Mouse (Mus musculus): Measurements from ENCODE around the gene Rnf222. TPM values are rescaled to one million over a fixed set of nuclear protein-coding genes. Genes with fewer than 3 reads are reported as not detected.

The Rnf222 gene
- polyA plus RNA-seq, 1 experiment from 2014 or later: 5.8 TPM

DNA sequence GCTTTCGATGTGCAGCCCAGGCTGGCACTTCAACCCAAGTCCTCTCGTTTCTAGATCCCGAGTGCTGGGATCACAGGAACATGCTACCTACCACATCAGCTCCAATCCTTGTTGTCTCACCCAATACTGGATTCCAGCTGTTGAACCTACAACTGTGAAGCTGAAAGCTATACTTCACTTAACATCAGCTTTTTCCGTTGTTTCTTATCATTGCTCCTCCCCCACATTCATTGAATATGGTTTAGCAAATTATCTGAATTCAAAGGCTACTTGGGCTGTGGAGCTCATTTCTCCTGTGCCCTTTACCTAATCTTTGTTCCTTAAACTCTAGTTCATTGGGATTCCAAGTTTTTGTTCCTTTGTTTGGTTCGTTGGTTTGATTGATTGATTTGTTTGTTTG is 9.5 kb upstream of the Rnf222 start:
- H3K9me3 ChIP-seq (ENCODE audit: control insufficient read depth, low read length): no peaks in the 10 kb centered on the region
- WGBS: 74% methylated on average over 5 of the region's 5 CpGs
- no peak for DNase-seq (ENCODE audit: low spot score)
- H3K27ac ChIP-seq (replicated peaks): no peak overlapping the region
- no peak overlapping the region for H3K4me3 ChIP-seq (ENCODE audit: low read depth, low read length)
- no peaks in the 10 kb centered on the region for H3K36me3 ChIP-seq (ENCODE audit: control insufficient read depth, insufficient read depth, low read length)
- TF ChIP-seq CTCF (IDR thresholded peaks at IDR 0.05; ENCODE audit: low read depth) (no peak), EP300 (optimal IDR thresholded peaks at IDR 0.05) (no peak)
- no peak for ATAC-seq (ENCODE audit: low FRiP score, low TSS enrichment)
- no peaks in the 10 kb centered on the region for H3K4me1 ChIP-seq (replicated peaks; ENCODE audit: control insufficient read depth, insufficient read depth)
- H3K9ac ChIP-seq (ENCODE audit: low read length): no peak overlapping the region
- no peak overlapping the region for H3K4me2 ChIP-seq (replicated peaks; ENCODE audit: low read depth)
- H3K27me3 ChIP-seq (ENCODE audit: control insufficient read depth, insufficient read depth, low read length): no peaks in the 10 kb centered on the region

DNA sequence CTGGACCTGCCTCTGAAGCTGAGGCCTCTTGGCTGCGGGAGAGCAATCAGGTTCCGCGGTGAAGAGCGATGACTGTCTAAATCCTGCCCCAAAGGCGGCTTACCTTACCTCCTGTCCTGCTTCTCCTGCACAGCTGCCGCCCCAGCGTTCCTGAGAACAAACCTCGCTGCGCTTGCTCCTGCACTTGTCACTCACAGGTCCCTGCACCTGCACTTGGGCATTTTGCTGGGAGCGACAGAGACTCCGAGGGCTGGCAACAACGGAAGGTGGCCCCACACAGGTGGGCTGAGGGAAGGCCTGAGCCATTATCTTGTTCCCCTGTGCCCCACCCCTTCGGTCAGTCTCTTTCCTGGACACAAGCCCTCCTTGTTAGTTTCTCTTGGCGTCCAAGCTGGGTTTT is 6.2 kb upstream of the Rnf222 start:
- no peaks in the 10 kb centered on the region for H3K27me3 ChIP-seq (ENCODE audit: control insufficient read depth, insufficient read depth, low read length)
- H3K4me2 ChIP-seq (replicated peaks; ENCODE audit: low read depth): no peak overlapping the region
- TF ChIP-seq EP300 (optimal IDR thresholded peaks at IDR 0.05) (no peak), CTCF (IDR thresholded peaks at IDR 0.05; ENCODE audit: low read depth) (no peak)
- ATAC-seq (ENCODE audit: low FRiP score, low TSS enrichment) (no peak), DNase-seq (ENCODE audit: low spot score) (no peak)
- H3K9ac ChIP-seq (ENCODE audit: low read length): no peak overlapping the region
- no peak overlapping the region for H3K4me3 ChIP-seq (ENCODE audit: low read depth, low read length)
- H3K4me1 ChIP-seq (replicated peaks; ENCODE audit: control insufficient read depth, insufficient read depth): no peaks in the 10 kb centered on the region
- H3K9me3 ChIP-seq (ENCODE audit: control insufficient read depth, low read length): no peaks in the 10 kb centered on the region
- 20% methylated on average over 14 of the region's 14 CpGs for WGBS
- H3K36me3 ChIP-seq (ENCODE audit: control insufficient read depth, insufficient read depth, low read length): no peaks in the 10 kb centered on the region
- no peak overlapping the region for H3K27ac ChIP-seq (replicated peaks)

DNA sequence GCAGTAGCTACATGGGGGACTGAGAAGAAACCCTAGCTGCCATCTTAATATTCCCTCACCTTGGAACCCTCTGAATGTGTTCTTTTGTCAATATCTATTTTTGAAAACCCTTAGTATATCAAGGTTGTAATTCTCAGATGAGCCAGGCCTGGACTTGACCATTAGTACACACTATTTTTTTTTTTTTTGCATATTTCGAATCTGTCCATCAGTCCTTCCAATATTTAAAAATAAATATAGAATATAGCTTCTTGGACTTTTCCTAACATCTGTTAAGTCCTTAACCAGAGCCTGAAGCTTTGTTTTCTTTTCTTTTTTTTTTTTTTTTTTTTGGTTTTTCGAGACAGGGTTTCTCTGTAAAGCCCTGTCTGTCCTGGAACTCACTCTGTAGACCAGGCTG is 4.5 kb upstream of the Rnf222 start:
- no peaks in the 10 kb centered on the region for H3K36me3 ChIP-seq (ENCODE audit: control insufficient read depth, insufficient read depth, low read length)
- TF ChIP-seq CTCF (IDR thresholded peaks at IDR 0.05; ENCODE audit: low read depth) (no peak), EP300 (optimal IDR thresholded peaks at IDR 0.05) (no peak)
- no peak overlapping the region for H3K27ac ChIP-seq (replicated peaks)
- 77% methylated on average over 2 of the region's 2 CpGs for WGBS
- no peak overlapping the region for H3K9ac ChIP-seq (ENCODE audit: low read length)
- no peaks in the 10 kb centered on the region for H3K27me3 ChIP-seq (ENCODE audit: control insufficient read depth, insufficient read depth, low read length)
- no peaks in the 10 kb centered on the region for H3K9me3 ChIP-seq (ENCODE audit: control insufficient read depth, low read length)
- no peaks in the 10 kb centered on the region for H3K4me1 ChIP-seq (replicated peaks; ENCODE audit: control insufficient read depth, insufficient read depth)
- ATAC-seq (ENCODE audit: low FRiP score, low TSS enrichment): no peak
- H3K4me3 ChIP-seq (ENCODE audit: low read depth, low read length): no peak overlapping the region
- no peak overlapping the region for H3K4me2 ChIP-seq (replicated peaks; ENCODE audit: low read depth)
- no peak for DNase-seq (ENCODE audit: low spot score)

- no peak for ATAC-seq (ENCODE audit: low FRiP score, low TSS enrichment)
These were observed 4.0 kb upstream of the Rnf222 start for GRCm38 (mm10) chr11:68884368-68884767.

DNA sequence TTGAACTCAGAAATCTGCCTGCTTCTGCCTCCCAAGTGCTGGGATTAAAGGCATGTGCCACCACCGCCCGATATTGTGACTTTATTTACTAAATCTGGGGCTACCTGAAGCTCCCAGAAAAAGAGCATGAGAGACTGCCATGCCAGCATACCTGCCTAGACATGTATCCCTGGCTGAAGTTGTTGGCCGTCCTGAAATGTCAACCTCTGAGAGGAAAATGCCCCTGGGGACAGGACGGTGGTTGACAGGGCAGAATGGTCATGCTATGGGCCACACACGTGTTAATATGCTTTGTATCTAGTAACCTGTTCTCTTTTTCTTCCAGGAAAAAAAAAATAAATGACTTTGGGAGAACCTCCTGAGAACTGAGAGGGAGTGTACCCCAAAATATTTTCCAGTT is 2.3 kb upstream of the Rnf222 start:
- TF ChIP-seq EP300 (optimal IDR thresholded peaks at IDR 0.05) (no peak), CTCF (IDR thresholded peaks at IDR 0.05; ENCODE audit: low read depth) (no peak)
- H3K4me1 ChIP-seq (replicated peaks; ENCODE audit: control insufficient read depth, insufficient read depth): no peaks in the 10 kb centered on the region
- H3K27me3 ChIP-seq (ENCODE audit: control insufficient read depth, insufficient read depth, low read length): no peaks in the 10 kb centered on the region
- WGBS: 67% methylated on average over 5 of the region's 5 CpGs
- H3K4me3 ChIP-seq (ENCODE audit: low read depth, low read length): no peak overlapping the region
- H3K9ac ChIP-seq (ENCODE audit: low read length): no peak overlapping the region
- no peak for ATAC-seq (ENCODE audit: low FRiP score, low TSS enrichment)
- DNase-seq (ENCODE audit: low spot score): no peak
- no peak overlapping the region for H3K27ac ChIP-seq (replicated peaks)
- H3K4me2 ChIP-seq (replicated peaks; ENCODE audit: low read depth): no peak overlapping the region
- H3K9me3 ChIP-seq (ENCODE audit: control insufficient read depth, low read length): no peaks in the 10 kb centered on the region
- H3K36me3 ChIP-seq (ENCODE audit: control insufficient read depth, insufficient read depth, low read length): no peaks in the 10 kb centered on the region

More at GRCm38 (mm10) chr11:68884368-68884767, 4.0 kb upstream of the Rnf222 start:
- TF ChIP-seq EP300 (optimal IDR thresholded peaks at IDR 0.05) (no peak), CTCF (IDR thresholded peaks at IDR 0.05; ENCODE audit: low read depth) (no peak)
- WGBS: 59% methylated on average over 5 of the region's 5 CpGs
- no peak for DNase-seq (ENCODE audit: low spot score)
- Histone ChIP-seq H3K4me3 (ENCODE audit: low read depth, low read length) (no peak overlapping the region), H3K4me2 (replicated peaks; ENCODE audit: low read depth) (no peak overlapping the region), H3K9ac (ENCODE audit: low read length) (no peak overlapping the region), H3K36me3 (ENCODE audit: control insufficient read depth, insufficient read depth, low read length) (no peaks in the 10 kb centered on the region), H3K27ac (replicated peaks) (no peak overlapping the region), H3K4me1 (replicated peaks; ENCODE audit: control insufficient read depth, insufficient read depth) (no peaks in the 10 kb centered on the region), H3K27me3 (ENCODE audit: control insufficient read depth, insufficient read depth, low read length) (no peaks in the 10 kb centered on the region), H3K9me3 (ENCODE audit: control insufficient read depth, low read length) (no peaks in the 10 kb centered on the region)

GRCm38 (mm10) chr11:68888653-68889052 is 300 bp downstream of the Rnf222 start:
- DNase-seq (ENCODE audit: low spot score) (no peak), ATAC-seq (ENCODE audit: low FRiP score, low TSS enrichment) (no peak)
- Histone ChIP-seq H3K36me3 (ENCODE audit: control insufficient read depth, insufficient read depth, low read length) (no peaks in the 10 kb centered on the region), H3K4me2 (replicated peaks; ENCODE audit: low read depth) (no peak overlapping the region), H3K4me3 (ENCODE audit: low read depth, low read length) (peak overlapping the region; percentile 2; the same call in 1 of the 2 replicates), H3K27me3 (ENCODE audit: control insufficient read depth, insufficient read depth, low read length) (no peaks in the 10 kb centered on the region), H3K4me1 (replicated peaks; ENCODE audit: control insufficient read depth, insufficient read depth) (no peaks in the 10 kb centered on the region), H3K27ac (replicated peaks) (peak overlapping the region; percentile 45; the same call in 1 of the 2 replicates), H3K9ac (ENCODE audit: low read length) (no peak overlapping the region), H3K9me3 (ENCODE audit: control insufficient read depth, low read length) (no peaks in the 10 kb centered on the region)
- TF ChIP-seq EP300 (optimal IDR thresholded peaks at IDR 0.05) (no peak), CTCF (IDR thresholded peaks at IDR 0.05; ENCODE audit: low read depth) (no peak)
- WGBS: 49% methylated on average over 2 of the region's 2 CpGs
